Mouse (Mus musculus) cerebellum, adult 2 months (tissue): ENCODE data around the gene Heatr3. TPM values are rescaled to one million over a fixed set of nuclear protein-coding genes. Genes with fewer than 3 reads are reported as not detected.

Experiments used
- DNase-seq, 2 experiments: peaks; one replicate each; pipeline ENCODE4 v3.0.0; 2021
- H3K27ac ChIP-seq: fragments of 200-500 bp; 2 replicates; pipeline ENCODE4 v1.5.1; 2012; ENCODE audit warnings: low read length, control low read depth, inconsistent platforms; ENCODE audit not compliant: insufficient read depth
- H3K27me3 ChIP-seq: fragments of 200-500 bp; 2 replicates; pipeline ENCODE4 v1.6.1; 2012; ENCODE audit warnings: inconsistent platforms, mild to moderate bottlenecking, low read length, moderate library complexity; ENCODE audit not compliant: control insufficient read depth, insufficient read depth
- H3K4me1 ChIP-seq: fragments of 200-500 bp; 2 replicates; pipeline ENCODE4 v1.6.1; 2011; ENCODE audit warnings: low read length; ENCODE audit not compliant: control insufficient read depth, insufficient read depth
- H3K4me3 ChIP-seq: fragments of 200-500 bp; replicated peaks from 2 replicates; pipeline ENCODE3; 2011; ENCODE audit warnings: mild to moderate bottlenecking, low read depth, low read length, control low read depth; ENCODE audit not compliant: insufficient read depth
- CTCF ChIP-seq: fragments of 200-500 bp; IDR thresholded peaks from 2 replicates; pipeline ENCODE4 v1.5.1; 2011; ENCODE audit warnings: low read depth, mild to moderate bottlenecking, control low read depth, low read length, moderate library complexity, borderline replicate concordance; ENCODE audit not compliant: insufficient read depth
- POLR2A ChIP-seq: fragments of 200-500 bp; IDR thresholded peaks from 2 replicates; pipeline ENCODE4 v1.6.1; 2011; ENCODE audit warnings: low read length, control low read depth, borderline replicate concordance; ENCODE audit not compliant: insufficient read depth
- WGBS: fragments of 180-500 bp; shearing (Covaris S2); methylation state at CpG from one replicate; pipeline ENCODE4 v1.1.7; 2018; 5-methylcytosine and 5-hydroxymethylcytosine counted together
- polyA plus RNA-seq: library from polyadenylated mRNA; depleted of rRNA; stranded (reverse); fragments of >200 nt; gene quantifications from 2 replicates; pipeline ENCODE4 v1.2.3, GENCODE M21; 2012; rRNA removed

The Heatr3 gene
- 40.0 and 45.2 TPM in 2 replicates for polyA plus RNA-seq

- WGBS: 1% methylated on average over 75 of the region's 79 CpGs
- TF ChIP-seq CTCF (no peak), POLR2A (peak; percentile 94)
- peak within 1 kb of the TSS; percentile 80 for H3K4me3 ChIP-seq
- H3K4me1 ChIP-seq: peaks cover 4% of the 10 kb centered on the region
- DNase-seq: peak; percentile 96
- H3K27me3 ChIP-seq: no peaks in the 10 kb centered on the region
- peak within 1 kb of the TSS; percentile 86 for H3K27ac ChIP-seq
Observed at GRCm38 (mm10) chr8:88137748-88138484, at the start of gene Heatr3. Gene Heatr3 (plus strand): TSS chr8:88137855.

DNA sequence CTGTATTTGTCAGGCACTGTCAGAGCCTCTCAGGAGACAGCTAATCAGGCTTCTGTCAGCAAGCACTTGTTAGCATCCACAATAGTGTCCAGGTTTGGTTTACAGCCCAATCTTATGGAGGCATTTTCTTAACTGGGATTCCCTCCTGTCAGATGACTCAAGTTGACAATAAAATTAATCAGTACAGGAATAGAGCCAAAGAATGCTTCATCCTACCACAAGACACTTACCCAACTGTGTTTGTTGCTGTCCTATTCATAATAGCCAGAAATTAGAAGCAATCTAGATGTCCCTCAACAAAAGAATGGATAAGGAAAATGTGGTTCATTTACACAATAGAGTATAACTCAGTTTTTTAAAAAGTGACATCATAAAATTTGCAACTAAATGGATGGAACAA is 49.6 kb upstream of the Heatr3 start:
- DNase-seq: no peak
- Histone ChIP-seq H3K27ac (no peak overlapping the region), H3K4me3 (no peak overlapping the region), H3K4me1 (no peaks in the 10 kb centered on the region), H3K27me3 (no peaks in the 10 kb centered on the region)
- TF ChIP-seq CTCF (no peak), POLR2A (no peak)

GRCm38 (mm10) chr8:88091661-88092060 is 46.0 kb upstream of the Heatr3 start:
- no peaks in the 10 kb centered on the region for H3K4me1 ChIP-seq
- H3K4me3 ChIP-seq: no peak overlapping the region
- H3K27ac ChIP-seq: no peak overlapping the region
- no peak for DNase-seq
- no peak for TF ChIP-seq CTCF
- TF ChIP-seq POLR2A: no peak
- WGBS: 87% methylated on average over 2 of the region's 2 CpGs
- no peaks in the 10 kb centered on the region for H3K27me3 ChIP-seq

DNA sequence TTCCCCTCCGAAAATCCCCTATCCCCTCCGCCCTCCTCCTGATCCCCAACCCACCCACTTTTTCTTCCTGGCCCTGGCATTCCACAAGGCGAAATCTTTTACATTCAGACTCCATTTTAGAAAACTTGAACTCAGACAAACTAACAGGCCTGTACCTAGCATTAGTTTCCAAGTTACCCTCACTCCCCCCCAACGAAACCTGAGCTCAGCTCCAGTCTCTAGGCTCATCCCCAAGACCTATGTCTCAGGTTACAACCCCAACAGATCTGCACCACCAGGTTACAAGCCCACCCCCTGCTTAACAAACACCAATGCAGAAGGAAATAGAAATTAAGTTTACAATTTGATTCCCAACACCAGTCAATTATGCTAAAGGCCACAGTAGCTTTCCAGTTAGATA is 44.3 kb upstream of the Heatr3 start:
- Histone ChIP-seq H3K4me3 (no peak overlapping the region), H3K27ac (no peak overlapping the region), H3K27me3 (no peaks in the 10 kb centered on the region), H3K4me1 (no peaks in the 10 kb centered on the region)
- DNase-seq: no peak
- TF ChIP-seq POLR2A (no peak), CTCF (no peak)
- WGBS: 91% methylated on average over 4 of the region's 4 CpGs

DNA sequence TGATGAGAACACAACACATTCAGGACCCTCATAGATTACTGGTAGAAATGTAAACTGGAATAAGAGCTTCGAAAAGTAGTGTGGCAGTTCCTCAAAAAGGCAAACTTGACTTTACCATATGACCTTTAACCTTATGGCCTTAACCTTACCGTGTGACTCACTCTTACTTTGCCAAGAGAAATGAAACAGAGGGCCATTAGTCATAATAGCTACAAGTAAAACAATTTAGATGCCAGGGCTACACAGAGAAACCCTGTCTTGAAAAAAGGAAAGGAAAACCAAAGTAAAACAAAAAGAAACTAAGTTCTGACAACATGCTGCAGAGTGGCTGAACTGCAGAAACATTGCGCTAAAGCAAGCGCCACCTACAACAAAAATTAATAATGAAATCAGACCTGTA is 38.8 kb upstream of the Heatr3 start:
- no peak for TF ChIP-seq CTCF
- no peak for TF ChIP-seq POLR2A
- 87% methylated on average over 4 of the region's 4 CpGs for WGBS
- no peak for DNase-seq
- Histone ChIP-seq H3K4me1 (no peaks in the 10 kb centered on the region), H3K4me3 (no peak overlapping the region), H3K27me3 (no peaks in the 10 kb centered on the region), H3K27ac (no peak overlapping the region)

DNA sequence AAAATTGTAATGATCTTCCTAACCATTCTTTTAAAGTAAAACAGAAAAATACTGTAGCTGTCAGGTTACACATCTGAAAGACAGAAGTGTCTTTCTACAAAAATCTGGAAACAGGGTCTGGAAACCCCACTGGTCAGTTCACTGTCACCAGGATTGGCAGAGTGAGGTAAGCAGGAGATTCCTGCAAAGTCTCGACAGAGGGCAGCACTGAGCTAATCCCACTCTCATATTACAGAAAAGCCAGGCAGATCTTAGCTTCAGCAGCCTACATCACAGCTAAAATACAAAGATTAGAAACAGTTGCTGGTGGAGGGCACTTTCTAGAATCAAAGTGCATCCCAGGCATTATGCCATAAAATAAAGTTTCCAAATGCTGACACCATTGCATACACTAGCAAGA is 38.1 kb upstream of the Heatr3 start:
- Histone ChIP-seq H3K27ac (no peak overlapping the region), H3K4me1 (no peaks in the 10 kb centered on the region), H3K27me3 (no peaks in the 10 kb centered on the region), H3K4me3 (no peak overlapping the region)
- TF ChIP-seq POLR2A: no peak
- peak; percentile 65 for TF ChIP-seq CTCF
- DNase-seq: peak; percentile 22 to 23
- 0% methylated on average over 1 of the region's 1 CpGs for WGBS

GRCm38 (mm10) chr8:88109241-88109640 is 28.4 kb upstream of the Heatr3 start:
- no peak for DNase-seq
- H3K27me3 ChIP-seq: no peaks in the 10 kb centered on the region
- H3K4me1 ChIP-seq: no peaks in the 10 kb centered on the region
- TF ChIP-seq POLR2A (no peak), CTCF (no peak)
- H3K4me3 ChIP-seq: no peak overlapping the region
- no peak overlapping the region for H3K27ac ChIP-seq
- 91% methylated on average over 4 of the region's 4 CpGs for WGBS

DNA sequence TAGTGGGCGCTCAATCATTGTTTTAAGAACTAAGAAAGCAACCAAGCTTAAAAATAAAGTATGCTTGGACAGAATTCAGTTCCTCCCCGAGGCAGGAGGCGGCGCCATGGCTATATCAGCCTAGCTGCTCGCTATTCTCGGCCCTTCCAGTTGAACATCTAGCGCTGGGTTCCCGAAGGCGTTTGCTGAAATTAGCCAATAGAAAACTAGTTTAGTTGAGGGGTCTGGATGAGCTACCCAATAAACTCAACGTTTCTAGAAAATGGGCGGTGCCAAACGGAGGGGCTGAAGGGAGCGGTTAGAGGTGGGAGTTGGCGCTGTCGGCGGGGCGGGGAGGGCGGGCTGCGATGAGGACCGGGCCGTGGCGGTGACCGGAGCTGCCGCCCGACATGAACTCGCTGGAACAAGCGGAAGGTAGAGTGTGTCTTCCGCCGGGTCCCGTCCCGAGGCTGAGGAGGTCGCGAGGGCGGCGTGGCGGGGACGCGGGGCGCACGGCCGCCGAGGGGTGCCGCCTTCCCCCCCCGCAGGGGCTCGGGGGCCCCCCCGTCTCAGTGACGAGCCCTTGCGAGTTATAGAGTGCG is 19.1 kb upstream of the Heatr3 start, which contains the start of gene Cnep1r1:
Gene Cnep1r1 (plus strand): TSS at position 314 of the 581 bp plus-strand sequence.
- no peaks in the 10 kb centered on the region for H3K4me1 ChIP-seq
- WGBS: under 1% methylated on average over 49 of the region's 49 CpGs

More for the DNA sequence above, 19.1 kb upstream of the Heatr3 start, which contains the start of gene Cnep1r1:
- Histone ChIP-seq H3K27me3 (no peaks in the 10 kb centered on the region), H3K4me3 (peak within 1 kb of the TSS; percentile 97), H3K27ac (peak within 1 kb of the TSS; percentile 49; the same call in 1 of the 2 replicates)
- DNase-seq: peak; percentile 92 to 97
- TF ChIP-seq CTCF: peak; percentile 78
- TF ChIP-seq POLR2A: peak; percentile 78
